Mouse (Mus musculus) midbrain, embryonic 14.5 days (tissue): ENCODE measurements around the gene Ttll13. TPM values are rescaled to one million over a fixed set of nuclear protein-coding genes. Genes with fewer than 3 reads are reported as not detected.
A peak's percentile ranks its signal among the peaks of the same experiment; 100 is the strongest.

ENCODE experiments used
- ATAC-seq: fragments of 200-750 bp; cut with Nextera tagmentation; 2 replicates; pipeline ENCODE4 v1.8.0; 2017; ENCODE audit warnings: moderate number of reproducible peaks, moderate library complexity; ENCODE audit not compliant: low FRiP score, low TSS enrichment
- DNase-seq: peaks from one replicate; pipeline ENCODE4 v3.0.0-alpha.2; 2015
- H3K27ac ChIP-seq: fragments of 300-500 bp; sonication (generic); replicated peaks from 2 replicates; pipeline ENCODE4 v1.5.1; 2014; ENCODE audit warnings: mild to moderate bottlenecking, low read depth, low read length, moderate library complexity
- H3K27me3 ChIP-seq: fragments of 300-500 bp; sonication (generic); 2 replicates; pipeline ENCODE4 v1.6.1; 2014; ENCODE audit warnings: low read length, control low read depth, mixed read lengths; ENCODE audit not compliant: control insufficient read depth, insufficient read depth
- H3K36me3 ChIP-seq: fragments of 300-500 bp; sonication (generic); 2 replicates; pipeline ENCODE4 v1.6.1; 2014; ENCODE audit warnings: low read length, control low read depth; ENCODE audit not compliant: control insufficient read depth, insufficient read depth
- H3K4me1 ChIP-seq: fragments of 300-500 bp; sonication (generic); 2 replicates; pipeline ENCODE4 v1.6.1; 2014; ENCODE audit warnings: mild to moderate bottlenecking, antibody characterized with exemption, low read length, control low read depth; ENCODE audit not compliant: control insufficient read depth, insufficient read depth
- H3K4me2 ChIP-seq: fragments of 300-500 bp; sonication (generic); 2 replicates; pipeline ENCODE4 v1.6.1; 2014; ENCODE audit warnings: mild to moderate bottlenecking, low read length, moderate library complexity
- H3K4me3 ChIP-seq: fragments of 300-500 bp; sonication (generic); replicated peaks from 2 replicates; pipeline ENCODE4 v1.5.1; 2014; ENCODE audit warnings: low read depth, low read length
- H3K9ac ChIP-seq: fragments of 300-500 bp; sonication (generic); replicated peaks from 2 replicates; pipeline ENCODE4 v1.6.1; 2014; ENCODE audit warnings: mild to moderate bottlenecking, low read length, moderate library complexity
- H3K9me3 ChIP-seq: fragments of 300-500 bp; sonication (generic); 2 replicates; pipeline ENCODE4 v1.6.1; 2016; ENCODE audit warnings: low read length, control low read depth, mixed read lengths; ENCODE audit not compliant: control insufficient read depth
- WGBS: fragments of 180-500 bp; shearing (Covaris S2); extraction: QIAGEN DNeasy Blood & Tissue Kit; methylation state at CpG from one replicate; pipeline ENCODE4 v1.1.7; 2014; 5-methylcytosine and 5-hydroxymethylcytosine counted together
- polyA plus RNA-seq: library from polyadenylated mRNA; unstranded; fragments of >200 nt; fragmentation: Nextera tagmentation; extraction: Ambion mirVana; gene quantifications from 2 replicates; pipeline ENCODE4 v1.2.1, GENCODE M21; 2014

The Ttll13 gene
- polyA plus RNA-seq, 1 experiment from 2014 or later: 2.2 TPM

- H3K4me3 ChIP-seq: no peak overlapping the region
- WGBS: 94% methylated on average over 12 of the region's 12 CpGs
- ATAC-seq: no peak
- H3K4me1 ChIP-seq: peaks cover 18% of the 10 kb centered on the region
- H3K9me3 ChIP-seq: no peaks in the 10 kb centered on the region
- no peak overlapping the region for H3K27ac ChIP-seq
- no peak overlapping the region for H3K4me2 ChIP-seq
- 0 out of 2 replicates have a peak, but pooled peaks cover 3% of the 10 kb centered on the region for H3K27me3 ChIP-seq
- DNase-seq: no peak
- peaks cover 33% of the 10 kb centered on the region for H3K36me3 ChIP-seq
- no peak overlapping the region for H3K9ac ChIP-seq
These were observed 18.4 kb downstream of the Ttll13 start for GRCm38 (mm10) chr7:80264606-80265005.

GRCm38 (mm10) chr7:80267764-80268163 lies 21.6 kb downstream of the Ttll13 start:
- WGBS: 73% methylated on average over 1 of the region's 1 CpGs
- H3K4me2 ChIP-seq: no peak overlapping the region
- ATAC-seq (no peak), DNase-seq (no peak)
- no peak overlapping the region for H3K4me3 ChIP-seq
- H3K9ac ChIP-seq: no peak overlapping the region
- H3K27ac ChIP-seq: no peak overlapping the region
- H3K27me3 ChIP-seq: no peaks in the 10 kb centered on the region
- no peaks in the 10 kb centered on the region for H3K9me3 ChIP-seq
- H3K36me3 ChIP-seq: peaks cover 36% of the 10 kb centered on the region
- H3K4me1 ChIP-seq: peaks cover 16% of the 10 kb centered on the region

- peak within 1 kb of the TSS; percentile 88 for H3K9ac ChIP-seq
- H3K4me1 ChIP-seq: peaks cover 16% of the 10 kb centered on the region
- peaks cover 1% of the 10 kb centered on the region; the same call in 1 of the 2 replicates for H3K9me3 ChIP-seq
- H3K4me3 ChIP-seq: peak within 1 kb of the TSS; percentile 85
- H3K4me2 ChIP-seq: peak within 1 kb of the TSS; percentile 89
- peaks cover 46% of the 10 kb centered on the region for H3K36me3 ChIP-seq
- H3K27me3 ChIP-seq: no peaks in the 10 kb centered on the region
- H3K27ac ChIP-seq: peak within 1 kb of the TSS; percentile 76
- 5% methylated on average over 21 of the region's 21 CpGs for WGBS
- DNase-seq (peak; percentile 97), ATAC-seq (peak; percentile 86)
These were observed 22.9 kb downstream of the Ttll13 start, which contains the start of gene Vps33b for GRCm38 (mm10) chr7:80268897-80269750. Gene Vps33b, plus strand, starts transcription at chr7:80269649.

GRCm38 (mm10) chr7:80269751-80270255 lies 23.6 kb downstream of the Ttll13 start:
- under 1% methylated on average over 23 of the region's 23 CpGs for WGBS
- Histone ChIP-seq H3K4me1 (peaks cover 16% of the 10 kb centered on the region), H3K27me3 (no peaks in the 10 kb centered on the region), H3K27ac (peak overlapping the region; percentile 74), H3K36me3 (peaks cover 46% of the 10 kb centered on the region), H3K4me3 (peak overlapping the region; percentile 85), H3K9ac (peak overlapping the region; percentile 88), H3K4me2 (peak overlapping the region; percentile 89), H3K9me3 (peaks cover 8% of the 10 kb centered on the region; the same call in 1 of the 2 replicates)
- DNase-seq (no peak), ATAC-seq (peak; percentile 71)

GRCm38 (mm10) chr7:80273456-80273855 lies 27.3 kb downstream of the Ttll13 start:
- 95% methylated on average over 2 of the region's 2 CpGs for WGBS
- H3K9me3 ChIP-seq: peaks cover 13% of the 10 kb centered on the region; the same call in 1 of the 2 replicates
- peaks cover 55% of the 10 kb centered on the region for H3K36me3 ChIP-seq

GRCm38 (mm10) chr7:80276374-80276773 lies 30.2 kb downstream of the Ttll13 start:
- Histone ChIP-seq H3K9ac (no peak overlapping the region), H3K27me3 (no peaks in the 10 kb centered on the region), H3K9me3 (peaks cover 13% of the 10 kb centered on the region; the same call in 1 of the 2 replicates), H3K4me3 (no peak overlapping the region), H3K4me2 (no peak overlapping the region), H3K27ac (no peak overlapping the region), H3K36me3 (peaks cover 77% of the 10 kb centered on the region), H3K4me1 (no peaks in the 10 kb centered on the region)
- ATAC-seq (no peak), DNase-seq (no peak)
- WGBS: 95% methylated on average over 4 of the region's 4 CpGs

More at GRCm38 (mm10) chr7:80273456-80273855, 27.3 kb downstream of the Ttll13 start:
- no peak overlapping the region for H3K9ac ChIP-seq
- no peak for ATAC-seq
- H3K4me3 ChIP-seq: no peak overlapping the region
- no peaks in the 10 kb centered on the region for H3K27me3 ChIP-seq
- no peak overlapping the region for H3K4me2 ChIP-seq
- H3K27ac ChIP-seq: no peak overlapping the region
- DNase-seq: no peak
- peaks cover 16% of the 10 kb centered on the region for H3K4me1 ChIP-seq

GRCm38 (mm10) chr7:80280032-80280431 lies 33.9 kb downstream of the Ttll13 start:
- Histone ChIP-seq H3K36me3 (peaks cover 79% of the 10 kb centered on the region), H3K9me3 (peaks cover 3% of the 10 kb centered on the region; the same call in 1 of the 2 replicates), H3K27me3 (no peaks in the 10 kb centered on the region), H3K27ac (no peak overlapping the region), H3K4me1 (no peaks in the 10 kb centered on the region), H3K9ac (no peak overlapping the region), H3K4me2 (no peak overlapping the region), H3K4me3 (no peak overlapping the region)
- WGBS: 85% methylated on average over 10 of the region's 10 CpGs
- no peak for ATAC-seq
- DNase-seq: no peak

GRCm38 (mm10) chr7:80280998-80281397 lies 34.8 kb downstream of the Ttll13 start:
- H3K36me3 ChIP-seq: peaks cover 81% of the 10 kb centered on the region
- no peak overlapping the region for H3K9ac ChIP-seq
- no peaks in the 10 kb centered on the region for H3K4me1 ChIP-seq
- ATAC-seq (no peak), DNase-seq (no peak)
- no peak overlapping the region for H3K4me2 ChIP-seq
- no peak overlapping the region for H3K27ac ChIP-seq
- 87% methylated on average over 2 of the region's 2 CpGs for WGBS
- no peaks in the 10 kb centered on the region for H3K9me3 ChIP-seq
- no peaks in the 10 kb centered on the region for H3K27me3 ChIP-seq
- no peak overlapping the region for H3K4me3 ChIP-seq
